Mouse (Mus musculus) liver, embryonic 15.5 days (tissue): Measurements from ENCODE around the gene Ndufa12. TPM values are rescaled to one million over a fixed set of nuclear protein-coding genes. Genes with fewer than 3 reads are reported as not detected.

Experiments
- ATAC-seq: fragments of 200-750 bp; cut with Nextera tagmentation; 2 replicates; pipeline ENCODE4 v1.8.0; 2017; ENCODE audit warnings: moderate number of reproducible peaks, mild to moderate bottlenecking, moderate library complexity; ENCODE audit not compliant: insufficient read depth
- H3K27ac ChIP-seq: fragments of 300-500 bp; sonication (generic); replicated peaks from 2 replicates; pipeline ENCODE4 v1.5.1; 2015; ENCODE audit warnings: mild to moderate bottlenecking, inconsistent platforms
- H3K27me3 ChIP-seq: fragments of 300-500 bp; sonication (generic); 2 replicates; pipeline ENCODE4 v1.6.1; 2015; ENCODE audit warnings: mild to moderate bottlenecking, inconsistent platforms
- H3K36me3 ChIP-seq: fragments of 300-500 bp; sonication (generic); replicated peaks from 2 replicates; pipeline ENCODE4 v1.6.1; 2015; ENCODE audit warnings: moderate library complexity, mild to moderate bottlenecking, inconsistent platforms
- H3K4me1 ChIP-seq: fragments of 300-500 bp; sonication (generic); replicated peaks from 2 replicates; pipeline ENCODE4 v1.6.1; 2015; ENCODE audit warnings: inconsistent platforms
- H3K4me2 ChIP-seq: fragments of 300-500 bp; sonication (generic); 2 replicates; pipeline ENCODE4 v1.6.1; 2015; ENCODE audit warnings: moderate library complexity, mild to moderate bottlenecking, inconsistent platforms
- H3K4me3 ChIP-seq: fragments of 300-500 bp; sonication (generic); replicated peaks from 2 replicates; pipeline ENCODE4 v1.5.1; 2015; ENCODE audit warnings: mild to moderate bottlenecking, inconsistent platforms
- H3K9ac ChIP-seq: fragments of 300-500 bp; sonication (generic); 2 replicates; pipeline ENCODE4 v1.6.1; 2015; ENCODE audit warnings: moderate library complexity, mild to moderate bottlenecking, inconsistent platforms
- H3K9me3 ChIP-seq: fragments of 300-500 bp; sonication (generic); replicated peaks from 2 replicates; pipeline ENCODE4 v1.6.1; 2016; ENCODE audit warnings: inconsistent platforms
- WGBS: fragments of 180-500 bp; shearing (Covaris S2); methylation state at CpG from one replicate; pipeline ENCODE4 v1.1.7; 2015; ENCODE audit warnings: mixed read lengths; ENCODE audit not compliant: insufficient replicate concordance; 5-methylcytosine and 5-hydroxymethylcytosine counted together
- polyA plus RNA-seq: library from polyadenylated mRNA; unstranded; fragments of >200 nt; fragmentation: Nextera tagmentation; extraction: Ambion mirVana; gene quantifications from 2 replicates; pipeline ENCODE4 v1.2.1, GENCODE M21; 2015

Gene Ndufa12
- 124 and 137 TPM in 2 replicates for polyA plus RNA-seq

DNA sequence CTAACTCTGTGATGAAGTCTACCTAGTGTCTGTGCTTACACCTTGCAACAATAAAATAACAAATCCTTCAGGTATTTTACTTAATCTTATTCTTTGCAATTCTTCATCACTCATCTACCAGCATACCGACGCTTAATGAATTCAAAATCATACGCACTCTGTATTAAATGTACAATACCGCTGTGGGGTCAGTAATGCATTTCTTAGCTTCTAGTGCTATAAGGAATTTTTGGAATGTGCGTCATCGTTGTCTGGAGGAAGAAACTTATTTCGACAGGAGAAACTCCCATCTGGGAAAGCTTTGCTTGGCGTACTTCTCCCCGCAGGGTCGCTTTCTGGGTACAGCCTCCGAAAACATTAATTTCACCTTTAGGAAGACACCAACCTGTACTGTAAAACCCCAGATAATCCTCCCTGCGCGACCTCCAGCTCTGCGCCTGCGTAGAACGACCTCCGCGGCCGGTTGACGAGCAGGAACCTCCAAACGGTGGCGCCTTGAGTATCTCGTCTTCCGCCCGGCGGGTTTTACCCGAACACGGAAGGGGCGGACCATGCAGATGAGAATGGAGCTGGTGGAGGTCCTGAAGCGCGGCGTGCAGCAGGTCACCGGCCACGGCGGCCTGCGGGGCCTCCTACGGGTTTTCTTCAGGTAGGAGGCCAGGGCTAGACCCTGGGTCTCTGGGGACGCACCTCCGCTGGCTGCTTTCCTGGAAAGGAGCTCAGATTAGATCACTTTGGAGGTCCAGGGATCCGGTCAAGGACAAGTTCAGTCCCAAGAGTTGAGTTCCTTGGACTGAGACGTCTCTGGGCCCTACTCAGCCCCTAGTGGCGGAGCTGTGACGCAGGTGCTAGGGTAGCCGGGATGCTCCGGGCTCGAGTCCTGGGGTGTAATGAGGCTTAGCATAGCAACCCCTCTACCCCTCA is at the start of gene Ndufa12:
TSS of gene Ndufa12 (plus strand) at position 239 of the 924 bp plus-strand sequence.
- no peaks in the 10 kb centered on the region for H3K9me3 ChIP-seq
- H3K9ac ChIP-seq, result peak within 1 kb of the TSS; percentile 85
- peak; percentile 99 for ATAC-seq
- H3K27me3 ChIP-seq, result no peaks in the 10 kb centered on the region
- H3K4me2 ChIP-seq, result peak within 1 kb of the TSS; percentile 87
- peak within 1 kb of the TSS; percentile 90 for H3K4me3 ChIP-seq
- peaks cover 36% of the 10 kb centered on the region for H3K36me3 ChIP-seq
- H3K27ac ChIP-seq, result peak within 1 kb of the TSS; percentile 83
- WGBS, result under 1% methylated on average over 46 of the region's 46 CpGs
- H3K4me1 ChIP-seq, result peaks cover 19% of the 10 kb centered on the region

DNA sequence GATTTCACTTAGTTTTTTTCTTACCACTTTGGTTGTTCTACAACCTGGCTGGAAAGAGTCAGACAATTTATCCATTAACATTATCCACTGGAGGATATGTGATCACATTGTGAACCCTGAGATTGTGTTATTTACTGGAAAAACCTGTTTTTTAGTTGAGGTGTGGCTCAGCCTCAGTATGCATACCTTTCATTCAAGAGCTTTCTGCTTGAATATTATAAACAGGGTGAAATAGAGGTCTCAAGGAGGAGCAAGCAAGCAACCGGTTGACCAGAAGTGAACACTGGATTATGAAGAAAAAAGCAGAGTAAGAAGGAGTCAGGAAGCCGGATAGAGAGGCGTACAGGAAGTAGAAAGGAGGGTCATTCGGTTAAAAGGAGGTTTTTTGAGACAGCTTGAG is 47.0 kb upstream of the Ndufa12 start:
- Histone ChIP-seq H3K4me1 (peaks cover 29% of the 10 kb centered on the region), H3K36me3 (0 out of 2 replicates have a peak, but pooled peaks cover 7% of the 10 kb centered on the region), H3K27ac (no peak overlapping the region), H3K9me3 (no peaks in the 10 kb centered on the region), H3K27me3 (no peaks in the 10 kb centered on the region), H3K4me2 (no peak overlapping the region), H3K4me3 (no peak overlapping the region), H3K9ac (no peak overlapping the region)
- ATAC-seq, result no peak
- 59% methylated on average over 4 of the region's 4 CpGs for WGBS

- Histone ChIP-seq H3K27ac (no peak overlapping the region), H3K27me3 (no peaks in the 10 kb centered on the region), H3K9me3 (no peaks in the 10 kb centered on the region), H3K9ac (no peak overlapping the region), H3K4me2 (no peak overlapping the region), H3K4me1 (peaks cover 14% of the 10 kb centered on the region), H3K36me3 (peaks cover 11% of the 10 kb centered on the region; the same call in 1 of the 2 replicates), H3K4me3 (no peak overlapping the region)
- ATAC-seq, result no peak
These were observed 44.7 kb upstream of the Ndufa12 start for GRCm38 (mm10) chr10:94153841-94154240.

- 56% methylated on average over 6 of the region's 6 CpGs for WGBS
- H3K36me3 ChIP-seq, result peaks cover 27% of the 10 kb centered on the region
- no peak overlapping the region for H3K4me2 ChIP-seq
- H3K27me3 ChIP-seq, result no peaks in the 10 kb centered on the region
- H3K9ac ChIP-seq, result no peak overlapping the region
- no peaks in the 10 kb centered on the region for H3K4me1 ChIP-seq
- H3K9me3 ChIP-seq, result no peaks in the 10 kb centered on the region
- no peak for ATAC-seq
- H3K27ac ChIP-seq, result no peak overlapping the region
- no peak overlapping the region for H3K4me3 ChIP-seq
These were observed 39.6 kb upstream of the Ndufa12 start for GRCm38 (mm10) chr10:94158962-94159361.

DNA sequence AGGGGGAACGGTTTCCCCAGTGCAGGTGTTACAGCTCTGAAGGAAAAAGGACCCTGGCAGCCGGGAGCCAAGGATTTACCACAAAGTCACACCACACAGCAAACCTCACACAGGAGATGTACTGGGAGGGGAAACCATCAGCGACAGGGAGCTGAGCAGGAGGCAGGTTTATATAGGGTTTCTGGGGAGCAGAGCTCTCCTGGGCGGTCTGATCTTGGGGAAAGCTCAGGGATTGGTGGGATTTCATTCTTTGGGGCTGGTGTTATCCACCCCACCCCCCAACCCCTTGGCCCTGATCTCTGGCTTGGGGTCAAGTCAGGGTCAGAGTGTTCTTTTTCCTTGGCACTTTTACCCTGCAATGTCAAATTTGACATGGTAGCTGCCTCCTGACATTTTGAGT is 39.1 kb upstream of the Ndufa12 start:
- WGBS, result 74% methylated on average over 4 of the region's 4 CpGs
- H3K27ac ChIP-seq, result no peak overlapping the region
- no peak for ATAC-seq
- H3K4me1 ChIP-seq, result no peaks in the 10 kb centered on the region
- no peak overlapping the region for H3K4me2 ChIP-seq
- no peak overlapping the region for H3K4me3 ChIP-seq
- H3K27me3 ChIP-seq, result no peaks in the 10 kb centered on the region
- peaks cover 32% of the 10 kb centered on the region for H3K36me3 ChIP-seq
- H3K9ac ChIP-seq, result no peak overlapping the region
- H3K9me3 ChIP-seq, result no peaks in the 10 kb centered on the region

DNA sequence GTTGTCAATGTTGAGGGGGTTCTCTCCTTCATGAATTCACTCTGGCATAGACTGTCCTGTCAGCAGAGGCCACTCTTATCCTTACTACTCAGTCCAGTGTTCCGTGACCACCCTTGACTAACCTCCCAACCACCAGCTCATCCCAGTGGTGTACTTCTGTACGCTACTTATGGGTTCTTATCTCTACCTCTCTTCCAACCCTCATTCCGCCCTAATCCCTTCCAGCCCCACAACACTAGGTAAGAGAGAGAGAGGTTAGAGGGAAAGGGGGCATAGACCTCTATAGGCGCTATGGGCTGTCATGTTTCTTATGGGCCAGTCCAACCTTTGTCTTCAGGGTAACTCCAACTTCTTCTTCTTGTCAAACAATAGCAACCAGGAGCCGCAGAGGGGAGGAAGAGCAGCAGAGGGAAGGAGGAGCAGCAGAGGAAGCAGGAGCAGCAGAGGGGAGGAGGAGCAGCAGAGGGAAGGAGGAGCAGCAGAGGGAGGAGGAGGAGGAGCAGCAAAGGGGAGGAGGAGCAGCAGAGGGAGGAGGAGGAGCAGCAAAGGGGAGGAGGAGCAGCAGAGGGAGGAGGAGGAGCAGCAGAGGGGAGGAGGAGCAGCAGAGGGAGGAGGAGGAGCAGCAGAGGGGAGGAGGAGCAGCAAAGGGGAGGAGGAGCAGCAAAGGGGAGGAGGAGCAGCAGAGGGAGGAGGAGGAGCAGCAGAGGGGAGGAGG is 37.3 kb upstream of the Ndufa12 start:
- no peak overlapping the region for H3K9ac ChIP-seq
- no peaks in the 10 kb centered on the region for H3K9me3 ChIP-seq
- 70% methylated on average over 5 of the region's 5 CpGs for WGBS
- H3K4me3 ChIP-seq, result no peak overlapping the region
- peaks cover 36% of the 10 kb centered on the region for H3K36me3 ChIP-seq
- H3K27me3 ChIP-seq, result no peaks in the 10 kb centered on the region
- no peak overlapping the region for H3K4me2 ChIP-seq
- no peak overlapping the region for H3K27ac ChIP-seq
- H3K4me1 ChIP-seq, result no peaks in the 10 kb centered on the region; the same call in 1 of the 2 replicates
- ATAC-seq, result no peak

DNA sequence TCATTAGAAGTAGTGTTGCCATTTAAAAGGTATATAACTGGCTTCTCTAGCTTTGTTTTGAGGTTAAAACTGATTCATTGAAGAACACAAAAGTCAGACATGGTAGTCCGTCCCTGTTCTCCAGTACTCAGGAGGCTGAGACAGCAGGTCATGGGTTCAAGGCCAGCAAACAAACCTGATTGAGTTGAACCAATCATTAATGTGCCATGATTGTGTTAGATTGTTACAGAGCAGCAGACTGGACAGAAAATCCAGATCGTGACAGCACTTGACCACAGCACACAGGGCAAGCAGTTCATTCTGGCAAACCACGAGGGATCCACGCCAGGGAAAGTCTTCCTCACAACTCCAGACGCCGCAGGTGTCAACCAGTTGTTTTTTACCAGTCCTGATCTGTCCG is 36.5 kb upstream of the Ndufa12 start:
- Histone ChIP-seq H3K27ac (no peak overlapping the region), H3K9ac (no peak overlapping the region), H3K4me1 (no peaks in the 10 kb centered on the region; the same call in 1 of the 2 replicates), H3K4me2 (no peak overlapping the region), H3K9me3 (no peaks in the 10 kb centered on the region), H3K4me3 (no peak overlapping the region), H3K27me3 (no peaks in the 10 kb centered on the region), H3K36me3 (peaks cover 41% of the 10 kb centered on the region)
- ATAC-seq, result no peak
- WGBS, result 79% methylated on average over 7 of the region's 7 CpGs

GRCm38 (mm10) chr10:94164104-94164845 is 34.2 kb upstream of the Ndufa12 start:
- H3K9ac ChIP-seq, result no peak overlapping the region
- no peak overlapping the region for H3K27ac ChIP-seq
- H3K27me3 ChIP-seq, result no peaks in the 10 kb centered on the region
- no peaks in the 10 kb centered on the region; the same call in 1 of the 2 replicates for H3K4me1 ChIP-seq
- H3K4me3 ChIP-seq, result no peak overlapping the region
- peaks cover 58% of the 10 kb centered on the region for H3K36me3 ChIP-seq
- no peaks in the 10 kb centered on the region for H3K9me3 ChIP-seq
- WGBS, result 50% methylated on average over 5 of the region's 5 CpGs
- H3K4me2 ChIP-seq, result no peak overlapping the region
- ATAC-seq, result no peak

DNA sequence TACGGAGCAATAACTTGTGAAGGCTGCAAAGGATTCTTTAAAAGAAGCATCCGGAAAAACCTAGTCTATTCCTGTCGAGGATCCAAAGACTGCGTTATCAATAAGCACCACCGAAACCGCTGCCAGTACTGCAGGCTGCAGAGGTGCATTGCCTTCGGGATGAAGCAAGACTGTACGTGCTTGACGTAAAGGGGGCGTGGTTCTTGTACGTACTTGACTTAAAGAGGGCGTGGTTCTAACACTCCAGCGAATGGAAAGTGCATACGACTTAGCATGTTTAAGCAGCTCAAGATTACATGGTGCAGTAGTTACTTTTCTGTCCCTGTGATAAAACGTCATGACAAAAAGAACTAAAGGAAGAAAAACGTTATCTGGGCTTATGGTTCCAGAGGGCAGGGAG is 33.1 kb upstream of the Ndufa12 start:
- no peak for ATAC-seq
- H3K9ac ChIP-seq, result no peak overlapping the region
- H3K27ac ChIP-seq, result no peak overlapping the region
- peaks cover 64% of the 10 kb centered on the region for H3K36me3 ChIP-seq
- 70% methylated on average over 16 of the region's 16 CpGs for whole genome bisulfite sequencing
- H3K27me3 ChIP-seq, result no peaks in the 10 kb centered on the region
- no peaks in the 10 kb centered on the region for H3K9me3 ChIP-seq
- H3K4me3 ChIP-seq, result no peak overlapping the region
- no peaks in the 10 kb centered on the region; the same call in 1 of the 2 replicates for H3K4me1 ChIP-seq
- no peak overlapping the region for H3K4me2 ChIP-seq

DNA sequence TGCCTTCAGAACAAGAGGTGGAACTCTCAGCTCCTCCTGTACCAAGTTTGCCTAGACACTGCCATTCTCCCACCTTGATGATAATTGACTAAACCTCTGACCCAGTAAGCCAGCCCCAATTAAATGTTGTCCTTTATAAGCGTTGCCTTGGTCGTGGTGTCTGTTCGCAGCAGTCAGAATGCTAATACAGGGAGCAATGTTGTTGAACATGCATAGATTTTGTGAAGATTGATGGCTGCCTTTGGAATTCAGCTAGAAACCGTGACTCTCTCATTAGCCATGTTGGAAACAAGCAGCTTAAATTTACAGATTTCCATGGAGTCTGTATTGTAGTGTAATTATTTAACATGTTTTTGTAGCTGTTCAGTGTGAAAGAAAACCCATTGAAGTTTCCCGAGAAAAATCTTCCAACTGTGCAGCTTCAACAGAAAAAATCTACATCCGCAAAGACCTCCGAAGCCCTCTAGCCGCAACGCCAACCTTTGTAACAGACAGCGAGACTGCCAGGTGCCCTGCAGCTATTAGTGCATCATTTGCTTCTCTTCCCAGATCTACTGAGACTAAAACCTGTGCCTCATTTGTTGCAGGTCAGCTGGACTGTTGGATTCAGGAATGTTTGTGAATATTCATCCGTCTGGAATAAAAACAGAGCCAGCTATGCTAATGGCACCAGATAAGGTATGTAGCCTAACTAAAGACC is 31.3 kb upstream of the Ndufa12 start:
- Histone ChIP-seq H3K4me1 (no peaks in the 10 kb centered on the region; the same call in none of the 2 replicates), H3K9me3 (no peaks in the 10 kb centered on the region), H3K9ac (no peak overlapping the region), H3K36me3 (peaks cover 66% of the 10 kb centered on the region), H3K4me3 (no peak overlapping the region), H3K4me2 (no peak overlapping the region), H3K27ac (no peak overlapping the region), H3K27me3 (no peaks in the 10 kb centered on the region)
- no peak for ATAC-seq
- 80% methylated on average over 11 of the region's 11 CpGs for WGBS
